Mouse (Mus musculus) hindbrain, embryonic 10.5 days (tissue): ENCODE measurements around the gene Kras. TPM values are rescaled to one million over a fixed set of nuclear protein-coding genes. Genes with fewer than 3 reads are reported as not detected.
A peak's percentile ranks its signal among the peaks of the same experiment; 100 is the strongest.

Experiments
- DNase-seq: peaks from one replicate; pipeline ENCODE4 v3.0.0-alpha.2; 2017; ENCODE audit warnings: low spot score
- H3K27ac ChIP-seq: fragments of 300-500 bp; sonication (generic); 2 replicates; pipeline ENCODE4 v1.5.1; 2016; ENCODE audit warnings: mild to moderate bottlenecking, moderate library complexity
- H3K27me3 ChIP-seq: fragments of 300-500 bp; sonication (generic); 2 replicates; pipeline ENCODE4 v1.6.1; 2016; ENCODE audit warnings: mild to moderate bottlenecking; ENCODE audit not compliant: poor library complexity, insufficient read depth, severe bottlenecking
- H3K36me3 ChIP-seq: fragments of 300-500 bp; sonication (generic); 2 replicates; pipeline ENCODE4 v1.6.1; 2016; ENCODE audit warnings: mild to moderate bottlenecking, moderate library complexity
- H3K4me1 ChIP-seq: fragments of 300-500 bp; sonication (generic); replicated peaks from 2 replicates; pipeline ENCODE4 v1.6.1; 2016; ENCODE audit warnings: mild to moderate bottlenecking
- H3K4me3 ChIP-seq: fragments of 300-500 bp; sonication (generic); 2 replicates; pipeline ENCODE4 v1.5.1; 2016; ENCODE audit warnings: mild to moderate bottlenecking, moderate library complexity
- H3K9me3 ChIP-seq: fragments of 300-500 bp; sonication (generic); 2 replicates; pipeline ENCODE4 v1.6.1; 2016; ENCODE audit warnings: mild to moderate bottlenecking, moderate library complexity
- WGBS: fragments of 180-500 bp; shearing (Covaris S2); methylation state at CpG from one replicate; pipeline ENCODE4 v1.1.7; 2016; 5-methylcytosine and 5-hydroxymethylcytosine counted together
- polyA plus RNA-seq: library from polyadenylated mRNA; unstranded; fragments of >200 nt; fragmentation: Nextera tagmentation; extraction: Ambion mirVana; gene quantifications from 2 replicates; pipeline ENCODE4 v1.2.1, GENCODE M21; 2016

Kras gene
- polyA plus RNA-seq, 1 experiment from 2014 or later = 84.0 TPM

DNA sequence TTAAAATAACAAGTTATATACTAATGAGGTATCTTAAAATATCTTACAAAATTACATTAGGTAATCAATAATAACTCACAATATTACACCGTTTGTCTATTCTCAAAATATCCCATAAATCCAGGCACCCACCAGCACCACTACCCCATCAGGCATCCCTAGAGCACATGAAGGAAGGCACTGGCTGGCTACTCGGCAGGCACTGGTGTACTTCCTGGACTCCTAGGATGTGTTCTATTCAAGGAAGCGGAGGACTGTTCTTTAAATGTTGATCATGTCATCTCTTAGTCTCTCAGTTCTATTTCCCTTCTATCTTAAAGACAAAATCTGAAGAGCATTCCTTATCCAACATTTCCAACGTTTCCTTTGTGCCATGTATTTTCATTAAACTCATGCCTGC is 12.9 kb downstream of the Kras start:
- H3K4me3 ChIP-seq = no peak overlapping the region
- no peak for DNase-seq
- no peaks in the 10 kb centered on the region for H3K9me3 ChIP-seq
- no peaks in the 10 kb centered on the region for H3K4me1 ChIP-seq
- H3K27me3 ChIP-seq = no peaks in the 10 kb centered on the region
- no peak overlapping the region for H3K27ac ChIP-seq
- H3K36me3 ChIP-seq = peaks cover 54% of the 10 kb centered on the region
- WGBS = 85% methylated on average over 4 of the region's 4 CpGs

DNA sequence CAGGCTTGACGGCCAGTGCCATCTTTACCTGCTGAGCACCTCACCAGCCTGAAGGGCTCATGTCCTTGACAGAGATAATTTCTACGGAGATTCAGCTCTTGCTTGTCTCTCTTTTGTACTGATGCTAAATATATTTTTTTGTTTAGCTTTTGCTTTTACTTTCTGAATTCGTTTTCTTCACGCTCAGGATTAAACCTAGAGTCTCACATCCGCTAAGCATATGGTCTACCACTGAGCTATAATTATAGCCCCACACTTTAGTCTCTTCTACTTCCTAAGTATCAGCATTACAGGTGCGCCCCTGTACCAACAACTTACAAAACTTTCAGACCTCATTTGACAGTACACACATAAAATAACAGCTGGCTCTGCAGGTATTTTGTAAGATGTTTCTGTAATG is 14.7 kb downstream of the Kras start:
- H3K27ac ChIP-seq = no peak overlapping the region
- no peaks in the 10 kb centered on the region for H3K27me3 ChIP-seq
- peaks cover 56% of the 10 kb centered on the region for H3K36me3 ChIP-seq
- no peaks in the 10 kb centered on the region for H3K4me1 ChIP-seq
- DNase-seq = no peak
- no peaks in the 10 kb centered on the region for H3K9me3 ChIP-seq
- H3K4me3 ChIP-seq = no peak overlapping the region
- WGBS = 91% methylated on average over 6 of the region's 6 CpGs

DNA sequence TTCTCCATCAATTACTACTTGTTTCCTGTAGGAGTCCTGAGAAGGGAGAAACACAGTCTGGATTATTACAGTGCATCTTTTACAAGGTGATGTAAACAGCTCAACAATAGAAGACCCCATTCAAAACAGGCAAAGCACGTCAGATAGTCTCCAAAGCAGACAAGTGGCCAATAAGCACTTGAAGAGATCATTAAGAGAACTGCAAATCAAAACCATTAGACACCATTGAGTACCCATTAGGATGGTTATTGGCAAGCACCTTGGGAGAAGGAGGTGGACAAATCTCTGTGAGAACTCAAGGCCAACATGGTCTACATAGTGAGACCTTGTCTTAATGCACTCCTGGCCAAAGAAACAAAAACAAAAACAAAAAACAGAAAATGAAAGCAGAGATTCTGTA is 15.6 kb downstream of the Kras start:
- Histone ChIP-seq H3K9me3 (no peaks in the 10 kb centered on the region), H3K27ac (no peak overlapping the region), H3K4me1 (no peaks in the 10 kb centered on the region), H3K4me3 (no peak overlapping the region), H3K27me3 (no peaks in the 10 kb centered on the region), H3K36me3 (peaks cover 53% of the 10 kb centered on the region)
- no peak for DNase-seq
- 73% methylated on average over 1 of the region's 1 CpGs for WGBS

DNA sequence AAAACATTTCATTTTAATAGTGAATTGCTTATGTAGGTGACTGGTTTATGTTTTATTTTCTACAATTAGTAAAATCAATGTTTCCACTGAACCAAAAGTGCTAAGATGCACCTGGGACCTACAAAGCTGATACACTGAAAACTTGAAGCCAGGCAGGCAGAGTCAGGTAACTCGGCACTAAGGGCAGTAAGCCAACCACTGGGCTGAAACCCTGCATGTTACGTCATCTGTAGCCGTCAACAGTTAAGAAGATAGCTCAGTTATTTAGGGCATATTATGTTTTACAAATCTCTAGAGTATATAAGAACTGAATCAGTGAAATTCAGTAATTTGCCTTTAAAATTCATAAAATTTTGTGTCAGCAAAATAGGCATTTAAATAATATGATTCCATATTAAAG is 23.7 kb downstream of the Kras start:
- no peaks in the 10 kb centered on the region for H3K4me1 ChIP-seq
- 94% methylated on average over 3 of the region's 3 CpGs for WGBS
- no peak for DNase-seq

DNA sequence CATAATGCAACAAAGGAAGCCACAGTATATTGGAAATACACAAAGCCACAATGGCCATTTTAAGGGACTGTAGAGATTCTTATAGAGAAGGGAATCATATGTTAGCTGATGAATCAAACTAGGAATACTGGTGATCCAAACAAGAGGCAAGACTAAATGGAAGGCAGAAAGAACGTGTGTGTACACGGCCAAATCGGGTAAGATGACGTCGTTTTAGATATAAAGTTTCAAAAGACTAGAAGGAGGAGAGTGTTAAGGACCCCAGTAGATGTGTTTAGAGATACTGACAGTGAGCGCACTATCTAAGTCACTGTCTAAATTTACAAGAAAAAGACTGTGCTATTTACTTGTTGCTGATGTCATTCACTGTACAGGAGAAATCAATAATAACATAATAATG is 25.8 kb downstream of the Kras start:
- Histone ChIP-seq H3K9me3 (no peaks in the 10 kb centered on the region), H3K27me3 (no peaks in the 10 kb centered on the region), H3K27ac (no peak overlapping the region), H3K36me3 (peaks cover 40% of the 10 kb centered on the region), H3K4me3 (no peak overlapping the region), H3K4me1 (no peaks in the 10 kb centered on the region)
- WGBS = 92% methylated on average over 6 of the region's 6 CpGs
- no peak for DNase-seq

More for the DNA sequence above, 23.7 kb downstream of the Kras start:
- H3K27ac ChIP-seq = no peak overlapping the region
- no peak overlapping the region for H3K4me3 ChIP-seq
- H3K27me3 ChIP-seq = no peaks in the 10 kb centered on the region
- peaks cover 43% of the 10 kb centered on the region for H3K36me3 ChIP-seq
- H3K9me3 ChIP-seq = no peaks in the 10 kb centered on the region

DNA sequence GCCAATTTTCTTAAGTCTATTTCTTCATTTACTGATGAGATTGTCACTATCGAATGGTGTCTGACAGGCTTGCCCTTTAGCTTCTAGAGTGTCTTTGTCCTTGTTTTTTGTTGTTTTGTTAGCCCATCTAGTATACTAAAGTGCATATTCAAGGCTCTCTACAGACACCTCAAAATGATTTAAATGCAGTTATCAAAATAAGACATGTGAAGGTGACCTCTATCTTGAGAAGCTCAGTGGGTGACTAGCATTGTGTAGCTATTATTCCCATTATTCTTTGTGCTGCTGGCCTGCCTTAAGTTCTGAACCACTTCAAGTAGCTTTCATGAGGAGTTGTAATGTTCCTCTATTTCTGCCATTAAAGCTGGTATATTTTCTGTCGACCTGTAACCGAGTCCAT is 34.2 kb downstream of the Kras start:
- Histone ChIP-seq H3K4me3 (no peak overlapping the region), H3K4me1 (peaks cover 9% of the 10 kb centered on the region), H3K36me3 (peaks cover 50% of the 10 kb centered on the region), H3K27me3 (no peaks in the 10 kb centered on the region), H3K27ac (no peak overlapping the region), H3K9me3 (no peaks in the 10 kb centered on the region)
- 95% methylated on average over 3 of the region's 3 CpGs for WGBS
- no peak for DNase-seq

DNA sequence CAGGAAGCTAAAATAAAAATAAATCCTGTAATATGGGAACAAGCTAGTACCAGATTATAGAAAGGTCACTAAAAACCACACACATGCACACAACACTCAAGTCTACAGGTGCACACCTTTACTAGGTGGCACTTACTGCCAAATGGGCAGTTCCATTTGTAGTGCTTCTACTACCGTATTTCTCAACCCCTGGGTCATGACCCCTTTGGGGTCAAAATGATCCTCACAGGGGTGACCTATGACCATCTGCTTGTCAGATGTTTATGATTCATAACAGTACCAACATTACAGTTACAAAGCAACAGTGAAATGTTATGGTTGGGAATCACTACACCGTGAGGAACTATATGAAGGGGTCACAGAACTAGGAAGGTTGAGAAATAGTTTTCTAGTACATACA is 36.1 kb downstream of the Kras start:
- DNase-seq = no peak
- H3K4me3 ChIP-seq = no peak overlapping the region
- H3K27ac ChIP-seq = no peak overlapping the region
- WGBS = 81% methylated on average over 2 of the region's 2 CpGs
- H3K36me3 ChIP-seq = peaks cover 32% of the 10 kb centered on the region
- no peaks in the 10 kb centered on the region for H3K27me3 ChIP-seq
- H3K4me1 ChIP-seq = peaks cover 17% of the 10 kb centered on the region
- H3K9me3 ChIP-seq = no peaks in the 10 kb centered on the region

DNA sequence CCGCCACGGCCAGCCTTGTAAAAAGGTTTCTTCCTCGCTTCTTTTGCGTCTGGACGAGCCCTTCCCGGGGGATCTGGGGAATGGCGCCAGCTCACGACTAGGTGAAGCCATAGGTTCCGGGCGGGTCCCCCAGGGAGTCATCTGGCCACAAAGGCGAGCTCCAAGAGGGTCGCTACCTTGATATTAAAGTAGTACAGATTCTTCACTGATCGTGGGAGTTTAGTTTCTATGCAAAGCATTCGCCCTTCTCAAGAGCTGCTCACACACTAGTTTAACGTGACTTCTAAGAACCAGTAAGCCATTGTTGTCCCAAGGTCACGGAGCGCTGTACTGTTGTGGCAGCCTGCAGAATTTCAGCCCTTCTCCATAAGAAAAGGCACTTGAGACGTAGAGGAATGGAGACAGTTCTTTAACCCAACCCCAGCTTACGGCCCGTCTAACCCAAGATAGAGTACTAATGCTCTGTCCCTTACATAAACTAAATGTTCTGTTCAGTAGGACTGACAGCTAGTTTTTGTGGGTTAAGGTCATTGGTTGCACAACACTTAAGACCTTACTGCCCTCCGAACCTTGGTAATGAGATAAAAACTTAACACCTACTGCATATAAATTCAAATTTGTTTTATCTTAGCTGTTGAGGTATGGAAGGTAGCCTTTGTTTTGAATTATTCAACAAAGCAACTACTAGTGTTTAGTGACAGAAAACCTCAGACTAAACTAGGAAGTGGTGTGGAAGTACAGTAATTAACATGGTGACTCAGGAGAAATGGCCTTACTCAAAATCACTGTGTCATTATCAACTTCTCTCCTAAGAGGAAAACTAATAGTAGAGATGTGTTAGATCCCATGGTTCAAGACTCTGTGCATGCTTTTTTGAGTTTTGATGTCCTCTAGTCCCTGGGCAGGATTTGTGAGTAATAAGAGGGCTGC is 38.4 kb downstream of the Kras start:
- H3K4me1 ChIP-seq = peaks cover 17% of the 10 kb centered on the region
- no peak for DNase-seq

DNA sequence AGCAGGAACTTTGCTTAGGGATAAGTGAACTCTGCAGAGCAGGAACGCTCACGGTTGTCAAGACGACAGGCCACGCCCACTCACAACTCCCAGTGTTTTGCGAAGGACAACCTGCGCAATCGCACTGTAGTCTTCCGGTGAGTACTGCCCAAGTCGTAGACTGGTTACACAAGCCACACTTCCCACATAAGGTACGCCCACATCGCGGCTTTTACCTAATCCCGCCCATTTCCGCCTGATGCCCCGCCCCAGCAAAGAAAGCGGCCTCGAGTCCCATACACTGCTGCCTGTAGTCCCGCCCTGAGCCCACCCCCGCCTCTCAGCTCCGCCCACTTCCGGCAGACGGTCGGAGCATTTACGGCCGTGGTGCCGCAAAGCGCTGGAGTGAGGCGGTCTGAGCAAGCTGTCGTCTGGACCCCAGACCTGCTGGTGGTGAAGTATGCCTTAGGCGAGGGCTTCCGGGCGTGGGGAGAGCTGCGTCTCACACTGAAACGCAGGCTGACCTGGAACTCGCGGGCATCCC is 39.2 kb downstream of the Kras start, which contains the start of the genes Casc1 and Etfrf1:
Gene Casc1 (minus strand): TSS at position 190 of the 523 bp plus-strand sequence.
Gene Etfrf1 (plus strand): TSS at position 319 of the 523 bp plus-strand sequence.
- Histone ChIP-seq H3K27me3 (no peaks in the 10 kb centered on the region), H3K9me3 (no peaks in the 10 kb centered on the region), H3K4me1 (peaks cover 17% of the 10 kb centered on the region), H3K4me3 (peak within 1 kb of the TSS; percentile 77), H3K36me3 (peaks cover 7% of the 10 kb centered on the region; the same call in 1 of the 2 replicates), H3K27ac (peak within 1 kb of the TSS; percentile 95)
- WGBS = under 1% methylated on average over 36 of the region's 36 CpGs
- DNase-seq = peak; percentile 100

More for the DNA sequence above, 38.4 kb downstream of the Kras start:
- Histone ChIP-seq H3K27me3 (no peaks in the 10 kb centered on the region), H3K27ac (peak overlapping the region; percentile 95), H3K4me3 (peak overlapping the region; percentile 77), H3K9me3 (no peaks in the 10 kb centered on the region), H3K36me3 (peaks cover 13% of the 10 kb centered on the region; the same call in 1 of the 2 replicates)
- WGBS = 5% methylated on average over 21 of the region's 21 CpGs

DNA sequence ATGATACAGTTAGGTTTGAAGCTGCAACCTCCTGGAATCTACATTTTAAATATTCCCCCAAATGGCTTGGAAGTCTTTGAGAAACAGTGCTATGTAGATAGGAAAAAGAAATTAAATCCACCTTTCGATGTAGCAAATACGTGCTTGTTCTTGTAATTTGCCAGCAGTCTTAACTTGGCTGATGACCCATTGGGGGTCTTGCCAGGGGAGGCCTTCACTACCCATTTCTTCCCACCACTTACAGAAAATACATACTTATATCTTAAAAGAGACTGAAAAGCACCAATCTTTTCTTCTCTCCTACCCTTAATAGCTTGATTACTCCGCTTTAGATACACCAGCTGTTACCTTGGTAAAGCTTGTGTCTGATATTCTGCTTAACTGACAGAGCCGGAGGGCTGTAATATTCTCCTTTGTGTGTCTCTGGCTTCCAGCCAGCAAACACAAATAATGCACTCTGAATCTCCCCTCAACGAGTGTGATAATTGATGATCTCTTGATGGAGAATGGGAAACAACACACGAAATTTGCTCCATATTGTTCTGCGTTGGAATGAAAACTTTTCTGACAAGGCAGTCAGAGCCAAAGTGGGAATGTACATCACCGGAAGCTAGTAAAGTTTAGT is 39.9 kb downstream of the Kras start:
- Histone ChIP-seq H3K4me3 (peak overlapping the region; percentile 77), H3K36me3 (no peaks in the 10 kb centered on the region), H3K4me1 (peaks cover 17% of the 10 kb centered on the region), H3K9me3 (no peaks in the 10 kb centered on the region), H3K27ac (peak overlapping the region; percentile 95; the same call in 1 of the 2 replicates), H3K27me3 (no peaks in the 10 kb centered on the region)
- DNase-seq = no peak
- 44% methylated on average over 8 of the region's 8 CpGs for WGBS

DNA sequence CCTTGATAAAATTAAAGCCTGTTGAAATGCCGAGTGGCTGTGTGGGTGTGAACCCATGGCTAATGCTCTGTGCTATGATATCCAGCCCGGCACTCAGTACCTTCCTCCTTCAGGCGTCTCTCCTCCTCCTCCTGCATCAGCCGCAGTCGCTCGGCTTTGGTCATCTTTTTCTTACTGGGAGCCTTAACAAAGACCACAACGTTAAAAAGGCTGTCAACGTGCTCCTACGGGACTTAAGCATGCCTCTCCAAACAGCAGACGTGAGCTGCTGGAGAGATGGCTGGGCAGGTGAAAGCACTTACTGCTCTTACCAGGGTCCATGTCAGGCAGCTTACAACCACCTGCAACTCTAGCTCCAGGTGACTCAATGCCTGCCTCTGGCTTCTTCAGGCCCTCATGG is 44.9 kb downstream of the Kras start:
- H3K27ac ChIP-seq = no peak overlapping the region
- DNase-seq = no peak
- H3K36me3 ChIP-seq = no peaks in the 10 kb centered on the region
- H3K4me3 ChIP-seq = no peak overlapping the region
- peaks cover 3% of the 10 kb centered on the region for H3K4me1 ChIP-seq
- no peaks in the 10 kb centered on the region for H3K9me3 ChIP-seq
- 73% methylated on average over 10 of the region's 10 CpGs for WGBS
- no peaks in the 10 kb centered on the region for H3K27me3 ChIP-seq

DNA sequence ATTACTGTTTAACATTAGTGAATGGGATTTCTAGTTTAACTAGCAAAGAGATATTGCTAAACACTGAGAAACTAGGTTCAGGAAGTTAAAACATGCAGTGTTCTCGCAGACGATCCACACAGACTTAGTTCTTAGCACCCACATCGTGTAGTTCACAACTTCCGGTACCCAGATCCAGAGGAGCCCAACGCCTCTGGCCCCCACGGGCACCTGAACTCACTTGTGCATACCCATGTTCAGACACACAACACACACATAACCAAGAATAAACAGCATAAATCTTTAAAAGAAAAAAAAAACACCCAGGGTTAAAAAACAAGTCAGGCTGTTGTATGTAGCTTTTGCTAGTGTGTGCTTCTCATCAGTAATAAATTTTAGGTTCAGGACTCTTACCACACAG is 45.6 kb downstream of the Kras start:
- no peaks in the 10 kb centered on the region for H3K27me3 ChIP-seq
- H3K4me1 ChIP-seq = no peaks in the 10 kb centered on the region
- no peak for DNase-seq
- no peak overlapping the region for H3K4me3 ChIP-seq
- 91% methylated on average over 6 of the region's 6 CpGs for WGBS
- no peaks in the 10 kb centered on the region for H3K9me3 ChIP-seq
- H3K36me3 ChIP-seq = no peaks in the 10 kb centered on the region
- H3K27ac ChIP-seq = no peak overlapping the region
